Mouse (Mus musculus) kidney, adult 8-10 months (tissue): ENCODE results near the gene Entpd7.
A peak's percentile ranks its signal among the peaks of the same experiment; 100 is the strongest.

Experiments used
- DNase-seq, 2 experiments: peaks; one replicate each; pipeline ENCODE4 v3.0.0; 2022

Gene Entpd7

DNA sequence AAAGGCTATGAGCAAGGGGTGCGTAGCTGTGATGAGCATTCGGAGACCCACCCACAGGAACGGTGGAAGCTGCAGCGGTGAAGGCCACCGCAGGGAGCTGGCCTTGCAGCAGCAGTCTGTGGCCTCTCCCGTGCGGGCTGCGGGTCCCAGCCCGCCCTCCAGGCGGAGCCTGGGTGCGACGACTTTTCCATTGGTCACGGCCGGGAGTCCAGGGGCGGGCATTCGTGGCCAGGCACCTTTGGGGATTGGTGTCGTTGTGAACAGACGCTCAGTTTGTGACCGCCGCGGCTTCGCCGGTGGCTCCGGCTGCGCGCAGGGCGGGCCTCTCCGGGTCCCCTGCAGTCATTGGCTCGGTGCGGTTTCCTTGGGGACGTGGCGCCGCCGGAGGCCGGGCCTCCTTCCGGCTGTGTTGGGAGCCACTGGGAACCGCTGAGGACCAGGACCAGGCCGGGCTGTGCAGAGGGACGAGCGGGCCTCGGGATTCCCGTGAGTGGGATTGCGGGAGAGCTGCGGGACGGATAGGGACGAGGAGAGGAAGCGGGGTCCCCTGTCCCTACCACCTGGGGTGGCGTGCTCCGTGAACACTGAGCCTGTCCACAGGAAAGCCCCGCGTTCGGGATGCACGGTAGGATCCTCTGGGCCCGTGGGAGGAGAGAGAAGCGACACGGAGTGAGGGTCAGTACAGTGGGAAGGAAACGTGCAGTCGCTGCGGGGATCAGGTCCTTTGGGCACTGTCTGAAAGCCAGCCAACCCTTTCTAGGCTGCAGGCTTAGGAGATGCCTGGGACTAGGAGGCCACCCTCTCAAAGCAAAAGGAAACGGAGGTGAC lies at the start of gene Entpd7:
Gene Entpd7, plus strand, starts transcription at position 254 of the 828 bp plus-strand sequence.
- peak; percentile 97 to 98 for DNase-seq

DNA sequence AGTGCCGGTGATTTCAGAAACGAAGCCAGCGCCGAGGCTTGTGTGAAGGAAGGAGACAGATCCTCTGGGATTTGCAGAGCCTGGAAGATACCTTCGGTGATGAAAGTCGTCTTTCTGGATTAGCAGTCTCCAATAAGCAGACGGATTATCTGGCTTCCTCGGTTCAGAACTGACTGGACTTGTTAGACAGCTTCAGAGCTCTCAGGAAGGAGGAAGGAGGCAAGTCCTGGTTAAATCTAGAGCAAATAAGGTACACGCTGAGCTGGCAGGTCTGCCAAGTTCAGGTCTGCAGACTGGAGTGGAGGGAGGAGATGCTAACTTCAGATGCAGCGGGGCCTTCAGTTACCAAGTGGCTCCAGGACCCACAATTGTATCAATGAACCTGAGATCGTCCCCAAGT lies 47.6 kb upstream of the Entpd7 start:
- no peak for DNase-seq

DNA sequence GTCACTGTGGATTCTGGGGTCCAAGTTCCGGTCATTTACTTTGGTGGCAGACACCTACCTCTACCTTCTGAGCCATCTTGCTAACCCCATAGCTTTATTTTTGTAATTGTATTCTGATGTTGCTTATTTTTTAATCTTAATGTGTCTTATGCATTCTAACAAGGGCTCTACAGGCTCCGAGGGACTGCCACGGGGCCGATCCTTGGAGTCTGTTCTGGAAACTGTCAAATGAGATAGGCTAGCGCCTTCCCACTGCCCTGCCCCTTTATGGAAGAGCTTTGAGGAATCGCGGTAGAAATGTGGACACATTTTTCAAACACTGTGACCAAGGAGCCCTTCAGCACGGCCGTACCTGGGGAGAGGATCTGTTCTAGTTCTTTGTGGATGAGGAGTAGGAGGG lies 46.6 kb upstream of the Entpd7 start:
- DNase-seq = no peak

DNA sequence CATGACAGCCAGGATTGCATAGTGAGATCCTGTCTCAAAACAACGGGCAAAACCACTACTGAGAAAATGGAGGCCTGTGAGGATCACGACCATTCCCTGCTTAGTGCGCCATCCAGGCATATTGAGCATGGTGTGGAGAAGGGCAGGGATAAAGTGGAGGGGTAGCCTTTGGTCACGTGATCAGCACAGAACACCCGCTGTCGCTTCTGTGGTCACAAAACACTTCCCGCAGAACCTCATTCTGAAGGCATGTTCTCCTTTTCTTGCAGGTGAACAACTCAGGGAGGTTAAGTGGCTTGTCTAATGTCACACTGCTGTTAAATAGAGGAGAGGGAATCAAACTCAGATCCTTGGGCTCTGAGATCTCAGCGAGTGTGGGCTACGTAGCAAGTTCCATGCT lies 44.0 kb upstream of the Entpd7 start:
- DNase-seq = no peak

DNA sequence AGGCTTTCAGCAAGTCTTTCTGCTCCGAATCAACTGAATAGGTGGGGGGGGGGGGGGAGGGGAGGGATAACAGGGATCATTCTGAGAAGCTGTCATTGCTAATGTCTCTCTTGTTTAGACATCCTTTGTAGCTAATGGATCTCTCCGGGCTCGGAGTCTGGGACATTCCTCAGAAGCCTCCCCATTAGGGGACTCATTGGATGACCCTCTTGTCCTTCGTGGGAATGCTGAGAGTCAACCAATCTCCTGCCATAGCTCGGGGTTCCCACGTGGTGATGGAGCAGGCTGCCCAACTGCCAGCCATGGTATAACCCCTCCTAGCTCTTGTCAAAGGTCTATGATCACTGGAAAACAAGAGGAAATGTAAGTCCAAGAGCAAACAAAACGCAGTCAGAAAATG lies 42.6 kb upstream of the Entpd7 start:
- no peak for DNase-seq

DNA sequence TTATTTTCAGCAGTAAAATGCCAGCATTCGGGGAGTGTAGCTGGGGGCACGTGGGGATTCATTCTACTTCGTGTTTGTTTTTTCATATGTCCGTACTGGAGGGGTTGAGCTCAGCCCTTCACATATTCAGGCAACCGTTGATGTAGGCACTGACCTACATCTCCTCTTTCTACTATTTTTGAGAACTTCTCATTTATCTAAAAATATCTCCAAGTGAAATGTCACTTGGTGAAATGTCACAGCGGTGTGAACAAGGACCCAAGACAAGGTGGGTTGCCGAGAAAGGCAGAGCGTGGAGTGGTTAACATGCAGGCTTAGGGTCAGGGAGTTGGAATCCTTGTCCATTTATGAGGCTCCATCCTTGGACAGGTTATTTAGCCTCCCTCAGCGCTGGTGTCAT lies 42.2 kb upstream of the Entpd7 start:
- DNase-seq = no peak

DNA sequence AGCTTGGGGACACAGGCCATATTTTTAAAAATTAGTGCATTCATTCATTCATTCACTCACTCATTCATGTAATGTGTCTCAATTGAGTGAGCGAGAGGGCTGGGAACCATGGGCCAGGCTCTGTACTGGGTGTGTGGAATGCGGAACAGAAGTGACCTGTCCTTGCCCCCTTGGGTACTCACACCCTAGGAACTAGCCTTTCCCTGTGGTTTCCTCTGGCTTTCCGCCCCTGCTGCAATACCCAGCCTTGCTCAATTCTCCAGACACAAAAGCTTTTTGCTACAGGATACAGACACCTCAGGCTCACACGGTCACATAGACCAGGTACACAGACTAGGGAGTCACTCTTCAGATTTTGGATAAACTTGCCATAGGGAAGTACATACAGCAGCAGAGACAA lies 41.1 kb upstream of the Entpd7 start:
- no peak for DNase-seq

DNA sequence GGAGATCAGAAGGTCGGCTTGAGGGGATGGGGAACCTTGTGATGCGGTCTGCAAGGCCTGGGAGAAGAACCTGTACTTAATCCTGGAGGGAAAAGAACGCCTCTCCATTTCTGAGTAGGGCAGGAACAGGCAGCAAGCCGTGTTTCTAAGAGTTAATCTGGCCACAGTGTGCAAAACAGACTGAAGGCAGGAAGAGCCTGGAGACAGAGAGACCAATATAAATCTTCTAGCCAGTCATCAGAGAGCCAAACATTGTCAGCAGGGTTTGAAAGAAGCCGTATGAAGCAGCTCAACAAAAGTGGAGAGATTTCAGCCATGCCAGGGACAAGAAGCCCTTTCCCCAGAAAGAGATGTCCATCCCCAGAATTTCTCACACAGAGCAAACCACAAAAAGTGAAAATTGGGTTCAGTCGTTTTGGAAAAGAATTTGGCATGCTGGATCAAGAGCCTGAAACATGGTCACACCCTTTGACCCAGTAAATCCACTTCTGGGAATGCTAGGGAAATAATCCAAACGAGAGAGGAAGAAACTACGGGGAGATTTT lies 38.2 kb upstream of the Entpd7 start:
- DNase-seq = no peak

DNA sequence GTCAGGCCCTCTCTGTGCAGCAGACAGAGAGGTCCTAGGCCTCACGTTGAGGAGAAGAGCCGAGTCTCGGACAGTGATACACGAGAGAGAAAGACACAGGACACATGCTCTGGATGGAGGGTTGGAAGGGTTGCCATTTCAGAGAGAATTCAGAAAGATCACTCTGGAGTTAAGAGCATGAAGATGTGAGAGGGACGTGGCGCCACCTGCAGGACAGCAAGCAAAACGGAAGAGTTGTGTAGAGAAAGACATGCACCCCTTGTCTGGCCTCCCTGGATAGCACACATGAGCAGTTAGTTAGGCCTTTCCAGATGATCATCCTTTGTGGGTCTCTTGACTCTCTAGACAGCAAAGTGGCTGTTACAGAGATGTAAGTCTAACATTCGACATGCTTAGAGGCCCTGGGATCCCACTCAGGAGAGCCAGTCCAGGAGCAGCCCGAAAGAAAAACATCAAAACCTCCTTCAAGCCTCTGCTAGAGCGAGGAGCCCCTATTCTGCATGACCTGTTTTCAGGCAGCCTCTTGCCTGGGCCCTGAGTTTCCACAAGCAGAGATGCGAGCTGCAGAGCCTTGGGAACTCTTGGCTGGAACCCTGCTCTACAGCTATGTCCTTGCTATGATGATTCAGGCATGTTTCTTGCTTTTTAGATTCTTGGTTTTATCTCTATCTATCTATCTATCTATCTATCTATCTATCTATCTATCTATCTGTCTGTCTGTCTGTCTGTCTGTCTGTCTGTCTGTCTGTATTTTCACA lies 33.6 kb upstream of the Entpd7 start:
- DNase-seq = peak; percentile 34 to 58

DNA sequence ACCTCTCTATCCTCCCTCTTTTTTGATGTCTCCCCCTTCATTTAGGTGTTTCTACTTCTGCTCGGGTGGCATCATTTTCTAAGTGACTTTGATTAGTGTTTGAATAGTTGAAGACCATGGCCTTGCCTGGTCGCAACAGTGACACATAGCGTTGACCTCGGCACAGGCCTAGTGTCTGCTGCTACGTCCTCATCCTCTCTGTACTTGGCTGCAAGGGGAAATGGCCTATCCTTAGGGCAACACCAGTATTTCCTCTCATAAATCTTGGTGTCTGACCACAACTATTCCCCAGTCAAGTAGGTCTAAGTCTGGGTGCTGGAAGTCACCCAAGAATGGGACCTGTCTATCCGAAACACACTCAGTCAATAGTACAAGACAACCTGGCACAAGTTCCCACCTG lies 29.8 kb upstream of the Entpd7 start:
- DNase-seq = no peak

DNA sequence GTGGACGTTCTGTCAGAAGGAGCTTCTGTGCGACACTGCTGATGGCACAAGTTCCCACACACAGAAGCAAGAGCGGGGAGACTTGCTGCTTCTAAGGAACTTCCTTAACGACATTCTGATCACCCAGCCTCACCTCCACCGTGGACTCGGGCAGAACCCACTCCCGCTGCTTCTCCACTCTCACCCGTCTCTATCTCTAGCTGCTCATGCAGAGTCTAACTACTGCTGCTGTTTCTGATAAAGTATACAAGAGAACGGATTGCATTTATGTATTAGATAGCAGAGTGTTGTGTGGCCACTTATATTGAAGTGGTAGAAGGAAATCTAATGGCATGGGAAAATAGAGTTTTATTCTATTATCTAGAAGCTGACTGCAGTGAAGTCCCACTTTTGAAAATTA lies 28.7 kb upstream of the Entpd7 start:
- DNase-seq = no peak

DNA sequence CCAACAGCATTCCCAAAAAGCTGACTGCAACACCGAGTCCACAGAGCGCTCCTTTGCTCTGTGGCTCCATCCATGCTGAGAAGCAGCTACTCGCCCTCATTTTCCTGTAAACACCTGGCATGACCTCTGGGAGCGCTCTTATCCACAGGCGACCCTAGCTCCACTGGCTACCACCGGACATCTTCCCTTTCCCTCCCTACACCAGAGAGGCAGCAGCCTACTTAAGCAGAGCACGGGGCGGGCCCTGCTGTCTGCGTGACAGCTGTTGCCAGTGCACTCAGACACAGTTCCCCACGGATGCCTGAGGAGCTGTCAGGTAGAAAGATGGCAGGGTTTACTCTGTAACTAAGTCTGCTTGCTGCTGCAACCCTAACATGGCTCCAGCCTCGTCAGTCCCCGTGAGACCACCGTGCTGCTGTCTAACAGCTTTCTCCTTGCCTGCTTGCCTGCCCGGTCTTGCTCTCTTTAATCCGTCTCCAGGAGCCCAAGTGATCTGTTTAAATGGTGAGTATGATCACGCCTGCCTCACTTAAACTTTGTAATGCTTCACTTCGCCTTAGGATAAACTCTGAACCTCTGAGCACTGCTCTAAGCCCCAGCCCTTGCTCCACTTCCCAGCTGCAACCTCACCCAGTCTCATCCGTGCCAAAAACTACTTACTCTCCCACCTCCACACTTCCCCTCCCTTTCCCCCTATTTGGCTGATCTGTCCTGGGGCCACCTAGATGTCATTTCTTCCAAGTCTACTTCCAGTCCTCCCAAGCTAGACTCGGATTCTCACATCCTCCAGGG lies 27.1 kb upstream of the Entpd7 start:
- DNase-seq = peak; percentile 46 to 61

DNA sequence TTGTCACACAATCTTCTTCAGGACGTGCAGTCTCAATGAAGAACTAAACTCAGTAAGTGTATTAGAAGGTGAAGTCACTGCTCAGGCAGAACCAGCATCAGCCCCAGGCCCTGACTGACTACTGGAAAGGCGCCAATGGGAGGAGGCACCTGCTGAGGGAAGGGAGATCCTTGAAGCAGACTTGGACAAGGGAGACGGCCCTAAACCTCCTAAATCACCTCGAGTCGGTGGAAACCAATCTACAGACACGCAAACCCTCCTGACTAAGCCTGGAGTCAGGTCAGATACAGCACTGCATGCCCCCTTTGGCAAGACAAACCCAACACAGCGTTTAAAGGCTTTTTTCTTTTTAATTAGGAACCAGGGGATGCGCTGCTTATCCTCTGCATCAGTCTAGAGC lies 26.0 kb upstream of the Entpd7 start:
- DNase-seq = no peak

DNA sequence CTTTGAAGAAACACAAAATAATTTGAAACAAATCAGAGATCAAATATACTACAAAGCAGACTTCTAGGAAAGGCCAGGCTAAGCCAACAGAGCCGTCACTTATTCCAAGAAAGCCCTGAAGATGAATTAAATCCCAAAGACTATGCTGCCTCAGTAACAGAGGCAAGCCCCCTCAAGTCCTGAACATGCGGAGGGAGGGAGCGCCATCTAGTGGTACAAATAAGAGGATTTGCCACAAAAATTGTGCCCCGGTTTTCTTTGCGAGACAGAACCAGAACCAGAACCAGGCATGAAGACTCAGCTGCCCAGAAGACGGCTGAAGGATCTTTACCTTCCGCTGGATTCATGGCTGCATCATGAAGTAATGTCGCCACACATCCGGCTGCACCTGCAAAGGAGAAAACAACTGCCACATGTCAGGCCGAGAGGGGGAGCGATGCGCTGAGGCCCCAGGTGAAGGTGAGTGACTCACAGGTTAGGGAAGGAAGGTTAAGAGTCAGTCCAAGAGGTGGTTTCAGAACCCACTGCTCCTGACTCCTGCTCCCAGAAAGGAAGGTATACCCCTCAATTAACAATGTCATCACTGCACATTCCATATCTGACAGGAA lies 23.9 kb upstream of the Entpd7 start:
- DNase-seq = peak in 1 of 2 experiments; percentile 41

DNA sequence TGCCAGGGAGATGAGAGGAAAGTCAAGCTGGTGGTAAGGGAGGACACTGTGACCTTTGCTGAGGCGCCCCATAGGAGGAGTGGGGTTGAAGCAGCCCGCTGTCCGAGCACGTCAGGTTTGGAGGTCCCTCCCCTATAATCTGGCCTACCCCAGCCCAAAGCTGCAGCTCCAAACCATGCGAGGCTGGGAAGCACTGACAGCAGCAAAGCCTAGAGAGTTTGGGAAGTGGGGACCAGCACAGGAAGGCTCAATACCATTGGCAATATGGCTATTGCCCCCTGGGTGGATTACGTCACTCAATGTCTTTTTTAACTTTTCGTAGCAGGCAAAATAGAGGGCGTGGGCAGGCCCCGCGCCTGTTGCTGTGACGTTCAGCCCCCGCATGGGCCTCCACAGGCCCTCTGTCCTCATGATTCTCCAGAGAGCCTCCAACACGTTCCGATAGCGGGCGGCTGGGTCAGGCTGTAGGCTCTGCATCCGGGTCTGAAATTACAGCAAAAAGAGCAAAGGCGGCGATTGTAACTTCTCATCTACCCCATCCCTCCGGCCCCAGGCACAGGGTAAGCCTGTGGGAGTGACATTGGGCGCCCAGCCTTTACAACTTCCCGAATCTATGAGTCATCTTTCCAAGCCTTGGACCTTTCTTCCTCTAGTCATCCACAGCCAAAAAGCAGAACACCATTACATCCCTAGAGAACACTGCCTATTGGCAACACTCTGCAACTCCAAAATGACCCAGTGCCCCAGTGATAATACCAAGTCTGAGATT lies 22.6 kb upstream of the Entpd7 start:
- DNase-seq = no peak

DNA sequence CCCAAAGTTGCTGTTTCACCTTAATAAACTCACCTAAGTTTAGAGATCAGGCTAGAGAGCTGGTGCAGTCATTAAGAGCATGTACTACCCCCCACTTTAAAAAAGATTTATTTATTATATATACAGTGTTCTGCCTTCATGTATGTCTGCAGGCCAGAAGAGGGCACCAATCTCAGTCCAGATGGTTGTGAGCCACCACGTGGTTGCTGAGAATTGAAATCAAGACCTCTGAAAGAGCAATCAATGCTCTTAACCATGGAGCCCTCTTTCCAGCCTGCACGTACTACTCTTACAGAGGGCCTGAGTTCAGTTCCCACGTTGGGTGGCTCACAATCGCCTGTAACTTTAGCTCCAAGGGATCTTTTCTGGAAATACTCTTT lies 22.1 kb upstream of the Entpd7 start:
- no peak for DNase-seq

DNA sequence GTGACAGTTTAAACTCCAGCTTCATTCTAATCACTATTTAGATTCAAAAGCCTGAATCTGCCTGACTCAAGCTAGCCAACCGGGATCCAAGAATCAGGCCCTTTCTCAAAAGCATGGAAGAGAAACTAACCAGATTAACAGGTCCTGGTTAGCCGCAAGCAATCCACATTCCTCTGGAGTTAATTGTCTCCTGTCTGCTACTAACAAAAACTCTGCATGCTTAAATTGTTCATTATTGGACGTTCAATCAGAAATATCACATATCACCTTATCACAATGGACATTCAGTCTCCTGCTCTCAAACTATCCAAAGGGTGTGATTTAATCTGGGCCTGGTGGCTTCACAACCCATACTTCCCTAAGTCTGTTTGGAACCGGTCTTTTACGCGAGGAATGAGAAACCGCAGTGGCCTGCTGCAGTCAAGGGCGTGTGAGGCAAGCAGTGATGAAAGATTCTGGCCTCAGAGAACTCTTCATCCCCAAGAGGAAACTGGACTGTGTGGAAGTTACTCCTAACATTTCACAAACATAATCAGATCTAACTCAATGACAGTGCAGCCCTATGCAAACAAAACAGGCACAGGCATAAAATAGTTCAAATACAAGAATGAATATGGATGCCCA lies 20.2 kb upstream of the Entpd7 start:
- no peak for DNase-seq

DNA sequence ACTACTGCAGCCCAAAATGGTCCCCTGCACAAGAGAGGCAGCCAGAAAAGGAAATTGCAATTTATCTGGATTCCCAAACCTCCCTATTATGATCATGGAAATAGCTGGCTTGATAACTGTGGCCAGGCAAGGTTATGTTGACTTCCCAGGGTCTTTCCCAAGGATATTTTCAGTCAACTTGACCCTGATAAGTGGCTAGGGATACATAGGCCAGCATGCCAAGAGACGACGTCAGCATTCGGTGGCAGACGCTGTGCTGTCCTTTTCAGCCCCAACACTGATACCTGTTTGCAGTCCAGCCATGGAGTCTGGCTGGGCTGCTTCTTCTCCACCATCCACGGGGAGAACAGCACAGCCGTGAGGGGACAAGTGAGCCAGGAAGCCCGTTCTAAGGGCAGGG lies 18.4 kb upstream of the Entpd7 start:
- DNase-seq = no peak

DNA sequence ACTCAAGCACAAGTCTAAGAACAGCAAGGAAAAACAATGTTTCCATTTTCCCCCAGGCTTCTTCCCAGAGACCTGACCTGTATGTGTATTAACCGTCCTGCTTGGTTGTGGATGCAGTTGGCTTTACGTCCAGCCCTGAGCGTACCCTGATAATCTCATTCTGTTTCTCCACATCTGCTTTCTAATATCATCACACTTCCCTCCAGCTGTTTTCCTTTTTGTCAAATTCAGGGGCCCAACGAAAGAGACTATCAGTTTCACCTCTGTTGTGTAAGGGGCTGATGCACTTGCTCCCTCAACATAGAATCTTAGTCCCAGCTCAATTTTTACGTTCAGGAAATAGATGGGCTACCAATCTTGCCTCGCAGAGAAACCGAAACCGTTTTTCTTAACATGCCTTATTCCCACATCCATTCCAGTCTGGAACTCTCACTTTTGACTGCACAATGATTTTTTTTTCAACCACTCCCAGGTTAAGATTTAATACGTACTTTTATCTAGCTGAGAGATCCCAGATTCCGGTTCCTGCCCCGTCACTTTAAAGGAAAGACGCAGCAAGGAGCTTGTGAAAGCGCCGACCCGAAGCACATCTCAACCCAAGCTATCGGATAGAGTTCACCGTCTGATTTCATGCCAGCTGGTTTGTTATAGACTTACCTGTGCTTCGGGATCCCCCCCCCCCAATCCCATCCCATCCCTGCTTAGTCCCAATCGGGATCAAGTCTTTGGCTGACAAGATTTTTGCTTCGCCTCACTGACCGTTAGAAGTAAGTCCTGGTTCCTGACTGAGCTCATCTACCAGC lies 15.8 kb upstream of the Entpd7 start:
- no peak for DNase-seq

DNA sequence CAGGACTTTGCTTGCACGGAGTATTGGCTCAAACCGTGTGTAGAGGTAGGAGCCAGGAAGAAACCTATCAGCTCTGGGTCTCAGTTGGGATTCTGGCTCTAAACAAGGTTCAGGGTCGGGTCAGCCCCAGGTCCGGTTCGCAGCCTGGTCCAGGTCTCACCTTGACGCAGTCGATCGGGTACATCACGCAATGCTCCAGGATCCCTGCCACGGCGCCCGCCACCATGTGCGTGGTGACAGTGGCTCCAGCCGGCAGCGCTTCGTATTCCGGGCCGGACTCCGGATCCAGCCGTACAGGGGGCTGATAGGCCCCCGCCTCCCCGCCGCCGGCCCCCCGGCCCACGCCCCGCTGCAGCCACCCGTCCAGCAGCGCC lies 15.2 kb upstream of the Entpd7 start:
- peak in 1 of 2 experiments; percentile 31 for DNase-seq
